Mouse (Mus musculus): ENCODE results near the gene Tsc2.
A peak's percentile ranks its signal among the peaks of the same experiment; 100 is the strongest.
"Not testable (repeated sequence)": the region's sequence is repeated elsewhere in the genome, so short reads cannot be mapped to it uniquely, and the experiment has no call there.

The Tsc2 gene

DNA sequence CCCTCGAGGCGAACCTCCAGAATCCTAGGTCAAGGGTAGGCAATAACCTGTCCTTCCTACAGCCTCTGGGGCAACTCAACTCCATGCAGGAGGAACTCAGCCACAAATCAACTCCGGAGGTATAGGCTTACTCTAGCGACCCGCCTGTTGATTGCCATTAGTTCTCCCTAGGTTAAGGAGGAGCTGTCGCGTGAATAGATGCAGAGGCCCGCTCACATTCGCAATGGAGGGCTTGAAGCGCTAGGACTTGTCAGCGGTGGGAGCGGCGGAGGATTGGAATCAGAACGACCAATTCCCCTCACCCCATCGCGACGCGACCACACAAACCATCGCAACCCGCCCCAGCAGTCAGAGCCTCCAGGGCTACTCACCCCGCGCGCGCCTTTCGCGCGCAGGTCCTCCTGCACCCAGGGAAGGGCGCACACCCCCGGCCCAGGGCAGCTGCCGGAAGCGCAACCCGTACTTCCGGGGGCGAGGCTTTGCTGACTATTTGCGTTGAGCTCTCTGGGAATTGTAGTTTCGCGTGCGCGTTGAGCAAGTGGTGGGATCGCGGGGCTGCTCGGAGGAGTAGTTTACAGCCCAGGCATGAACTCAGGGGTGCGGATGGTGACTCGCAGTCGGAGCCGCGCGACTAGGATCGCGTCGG lies at the start of gene Tsc2, which contains the start of gene Nthl1:
Gene Tsc2 (minus strand): TSS at position 464 of the 646 bp plus-strand sequence.
Gene Nthl1 (plus strand): TSS at position 514 of the 646 bp plus-strand sequence.
- peak; percentile 73 to 79 for DNase-seq (ENCODE audit: low read depth in 2 of 2, low spot score in 2 of 2)

DNA sequence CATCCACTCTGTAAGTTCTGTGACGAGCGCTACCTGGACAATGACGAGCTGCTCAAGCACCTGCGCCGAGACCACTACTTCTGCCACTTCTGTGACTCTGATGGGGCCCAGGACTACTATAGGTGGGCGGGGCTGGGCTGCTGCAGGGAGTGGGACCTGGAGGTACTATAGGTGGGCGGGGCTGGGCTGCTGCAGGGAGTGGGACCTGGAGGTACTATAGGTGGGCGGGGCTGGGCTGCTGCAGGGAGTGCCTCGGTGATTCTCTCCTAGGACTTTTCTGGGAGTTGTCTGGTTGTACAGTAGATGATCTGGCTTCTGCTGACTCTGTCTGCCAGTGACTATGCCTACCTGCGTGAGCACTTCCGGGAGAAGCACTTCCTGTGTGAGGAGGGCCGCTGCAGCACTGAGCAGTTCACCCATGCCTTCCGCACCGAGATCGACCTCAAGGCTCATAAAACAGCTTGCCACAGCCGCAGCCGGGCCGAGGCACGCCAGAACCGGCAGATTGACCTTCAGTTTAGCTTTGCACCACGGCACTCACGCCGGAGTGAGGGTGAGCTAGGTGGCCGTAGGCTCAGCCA lies 45.2 kb upstream of the Tsc2 start:
- DNase-seq (ENCODE audit: low read depth in 2 of 2, low spot score in 2 of 2): no peak

DNA sequence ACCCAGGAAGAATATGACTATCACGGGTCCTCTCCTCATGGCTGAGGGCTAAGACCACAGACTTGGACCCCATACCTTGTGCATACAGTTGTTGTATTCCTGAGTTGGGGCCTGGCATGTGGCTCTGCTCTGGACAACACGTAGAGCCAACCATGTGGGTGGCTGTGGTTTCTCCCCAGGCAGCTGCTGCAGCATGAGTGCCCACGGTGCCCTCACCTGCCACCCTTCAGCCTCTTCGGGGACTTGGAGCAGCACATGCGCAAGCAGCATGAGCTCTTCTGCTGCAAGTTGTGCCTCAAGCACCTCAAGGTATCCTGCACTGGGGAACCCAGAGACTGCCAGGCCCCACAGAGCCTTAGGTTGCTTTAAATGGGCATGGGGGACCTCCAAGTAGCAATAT lies 44.4 kb upstream of the Tsc2 start:
- DNase-seq (ENCODE audit: low read depth in 2 of 2, low spot score in 2 of 2): no peak

DNA sequence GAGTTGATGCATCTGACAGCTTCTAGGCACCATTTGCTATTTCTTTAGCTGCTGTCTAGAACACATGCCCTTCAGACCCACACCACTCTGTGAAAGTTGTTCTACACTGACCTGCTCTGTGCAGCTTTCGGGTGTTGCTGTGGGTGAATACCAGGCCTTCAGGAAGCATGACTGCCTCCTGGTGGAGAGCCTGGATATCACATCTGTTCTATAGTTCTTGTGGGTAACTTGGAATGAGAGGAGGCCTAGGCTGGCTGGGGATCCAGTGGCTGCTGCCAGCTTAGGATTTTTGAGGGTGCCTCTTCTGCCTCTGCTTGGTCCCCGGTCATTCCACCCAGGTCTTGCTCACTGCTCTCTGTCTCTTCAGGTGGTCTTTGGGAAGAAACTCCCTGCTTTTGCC lies 43.8 kb upstream of the Tsc2 start:
- DNase-seq (ENCODE audit: low read depth in 2 of 2, low spot score in 2 of 2): peak; percentile 60 to 78

DNA sequence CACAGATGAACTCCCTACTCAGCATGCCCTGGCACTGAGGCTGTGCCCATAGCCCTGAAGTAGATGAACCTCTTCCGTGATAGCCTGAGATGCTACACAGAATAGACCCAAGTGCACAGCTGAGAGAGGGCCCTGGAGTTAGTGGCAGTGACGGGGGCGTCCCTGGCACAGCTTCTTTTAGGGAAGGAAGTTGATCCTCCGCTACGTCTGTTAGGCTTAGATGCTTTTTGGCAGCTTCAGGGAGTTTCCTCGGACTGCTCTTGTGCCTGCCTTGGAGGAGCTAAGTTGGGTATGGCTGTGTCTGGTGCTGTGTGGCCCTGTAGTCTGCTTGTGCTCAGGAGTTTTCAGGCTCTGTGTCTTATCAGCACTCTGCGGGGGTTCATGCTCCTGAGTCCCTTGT lies 41.8 kb upstream of the Tsc2 start:
- DNase-seq (ENCODE audit: low read depth in 2 of 2, low spot score in 2 of 2): no peak

DNA sequence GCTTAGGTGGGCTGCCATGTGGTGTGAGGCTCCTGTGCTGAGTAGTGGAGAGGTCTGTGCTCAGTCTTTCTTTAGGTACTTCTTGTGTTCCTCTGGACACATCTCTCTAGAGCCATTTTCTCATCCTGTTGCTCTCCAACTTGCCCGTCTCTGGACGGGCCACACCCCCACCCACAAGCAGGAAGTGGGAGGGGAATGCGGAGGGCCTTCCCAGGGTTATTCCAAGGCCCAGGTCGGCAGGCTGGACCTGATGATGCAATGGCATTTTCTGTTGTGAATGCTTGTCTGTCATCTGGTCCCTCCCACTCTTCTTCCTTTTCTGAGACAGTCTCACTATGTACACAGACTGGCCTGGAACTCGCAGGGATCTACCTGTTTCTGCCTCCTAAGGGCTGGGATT lies 39.7 kb upstream of the Tsc2 start:
- no peak for DNase-seq (ENCODE audit: low read depth in 2 of 2, low spot score in 2 of 2)

DNA sequence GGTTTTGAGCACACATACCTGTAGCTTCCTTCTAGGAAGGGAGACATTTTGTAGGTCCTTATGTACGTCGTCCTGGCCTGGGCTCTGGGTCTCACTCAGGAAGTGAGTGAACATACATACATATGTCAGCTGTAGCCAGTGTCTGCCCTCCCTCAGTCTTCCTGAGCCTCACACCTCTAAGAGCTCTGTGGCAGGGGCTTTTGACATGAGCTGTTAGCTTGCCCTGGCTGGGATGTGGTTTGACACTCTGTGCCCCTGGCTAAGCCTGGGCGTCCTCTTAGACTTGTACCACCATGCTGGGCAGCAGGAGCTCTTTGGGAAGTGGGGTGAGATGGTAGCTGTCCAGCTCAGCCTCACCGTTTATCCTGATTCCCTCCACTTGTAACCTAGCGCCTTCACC lies 38.9 kb upstream of the Tsc2 start:
- no peak for DNase-seq (ENCODE audit: low read depth in 2 of 2, low spot score in 2 of 2)

DNA sequence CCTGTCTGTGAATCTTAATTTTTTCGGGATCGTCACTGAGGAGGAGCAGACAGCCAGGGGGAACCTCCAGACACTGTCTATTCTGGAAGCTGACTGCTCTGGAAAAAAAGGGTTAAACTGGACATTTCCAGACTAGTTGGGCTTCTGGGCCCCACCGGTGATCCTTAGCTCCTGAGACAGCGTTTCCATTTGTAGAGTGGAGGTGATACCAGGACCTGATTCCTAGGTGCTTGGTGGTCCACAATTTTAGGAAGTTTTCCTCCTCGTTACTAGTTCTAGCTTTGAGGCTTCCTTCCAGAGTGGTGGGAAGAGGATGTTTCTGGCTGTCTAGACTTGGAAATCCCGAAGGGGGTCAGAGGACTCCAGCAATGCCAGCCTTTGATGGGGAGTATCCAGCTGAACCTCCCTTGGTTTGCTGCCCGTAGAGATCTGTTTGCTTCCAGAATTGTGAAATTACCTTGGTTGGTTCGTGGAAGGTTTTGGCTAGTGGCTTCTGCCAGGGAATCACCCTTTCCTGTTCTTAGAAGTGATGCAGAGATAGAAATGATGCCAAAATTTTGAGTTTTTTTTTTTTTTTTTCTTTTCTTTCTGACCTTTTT lies 37.9 kb upstream of the Tsc2 start:
- DNase-seq (ENCODE audit: low read depth in 2 of 2, low spot score in 2 of 2): no peak

DNA sequence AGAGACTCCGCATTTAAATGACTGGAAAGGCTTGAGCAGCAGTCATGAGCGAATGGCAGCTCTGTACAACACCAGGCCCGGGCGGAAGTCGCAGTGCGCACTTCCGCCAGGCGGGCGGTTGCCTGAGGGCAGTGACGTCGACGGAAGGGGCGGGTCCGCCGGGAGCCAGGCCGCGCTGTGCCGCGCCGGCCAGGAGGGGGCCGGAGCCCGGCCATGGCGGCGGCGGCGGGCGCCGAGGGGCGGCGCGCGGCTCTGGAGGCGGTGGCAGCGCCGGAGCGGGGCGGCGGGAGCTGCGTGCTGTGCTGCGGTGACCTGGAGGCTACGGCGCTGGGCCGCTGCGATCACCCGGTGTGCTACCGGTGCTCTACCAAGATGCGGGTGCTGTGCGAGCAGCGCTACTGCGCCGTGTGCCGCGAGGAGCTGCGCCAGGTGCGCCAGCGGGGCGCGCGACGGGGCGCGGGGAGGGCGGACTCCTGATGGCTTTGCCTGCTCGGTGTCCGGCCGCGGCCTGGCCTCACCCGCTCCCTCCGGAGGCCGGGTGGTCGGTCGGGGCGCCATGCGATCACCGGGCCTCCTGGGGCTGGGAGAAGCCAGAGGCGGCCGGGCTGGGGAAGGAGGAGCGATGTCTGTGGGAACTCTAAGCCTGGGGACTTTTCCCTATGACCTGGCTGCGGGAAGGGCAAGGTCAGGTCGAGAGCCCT lies 37.3 kb upstream of the Tsc2 start, which contains the start of gene Zfp598:
Gene Zfp598 (plus strand): TSS at position 143 of the 701 bp plus-strand sequence.
- peak; percentile 91 to 92 for DNase-seq (ENCODE audit: low read depth in 2 of 2, low spot score in 2 of 2)

DNA sequence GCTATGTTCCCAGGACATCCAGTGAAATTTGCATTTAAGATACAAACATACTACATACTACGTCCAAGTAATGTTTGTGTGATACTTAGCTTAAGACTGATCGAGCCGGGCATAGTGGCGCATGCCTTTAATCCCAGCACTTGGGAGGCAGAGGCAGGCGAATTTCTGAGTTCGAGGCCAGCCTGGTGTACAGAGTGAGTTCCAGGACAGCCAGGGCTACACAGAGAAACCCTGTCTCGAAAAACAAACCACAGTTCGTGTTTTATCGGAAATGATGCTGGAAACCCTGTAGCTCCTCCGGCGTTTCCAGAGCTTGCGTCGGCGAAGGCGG lies 36.7 kb upstream of the Tsc2 start:
- not testable (repeated sequence) for DNase-seq (ENCODE audit: low read depth in 2 of 2, low spot score in 2 of 2)

DNA sequence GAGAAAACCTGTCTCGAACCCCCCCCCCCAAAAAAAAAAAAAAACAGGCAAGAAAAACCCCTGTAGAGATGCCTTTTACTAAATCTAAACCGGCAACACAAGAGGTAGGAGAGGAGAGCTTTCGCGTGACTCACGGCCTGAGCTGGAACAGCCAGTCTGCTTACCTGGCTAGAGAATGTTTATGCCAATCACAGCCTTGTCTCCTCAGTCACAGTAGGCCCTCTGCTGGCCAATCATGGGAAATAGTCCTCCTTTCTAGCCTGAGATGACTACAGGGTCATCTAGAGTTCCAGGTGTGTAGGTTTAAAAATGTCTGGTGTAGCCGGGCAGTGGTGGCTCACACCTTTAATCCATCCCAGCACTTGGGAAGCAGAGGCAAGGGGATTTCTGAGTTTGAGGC lies 35.0 kb upstream of the Tsc2 start:
- peak; percentile 50 to 63 for DNase-seq (ENCODE audit: low read depth in 2 of 2, low spot score in 2 of 2)

DNA sequence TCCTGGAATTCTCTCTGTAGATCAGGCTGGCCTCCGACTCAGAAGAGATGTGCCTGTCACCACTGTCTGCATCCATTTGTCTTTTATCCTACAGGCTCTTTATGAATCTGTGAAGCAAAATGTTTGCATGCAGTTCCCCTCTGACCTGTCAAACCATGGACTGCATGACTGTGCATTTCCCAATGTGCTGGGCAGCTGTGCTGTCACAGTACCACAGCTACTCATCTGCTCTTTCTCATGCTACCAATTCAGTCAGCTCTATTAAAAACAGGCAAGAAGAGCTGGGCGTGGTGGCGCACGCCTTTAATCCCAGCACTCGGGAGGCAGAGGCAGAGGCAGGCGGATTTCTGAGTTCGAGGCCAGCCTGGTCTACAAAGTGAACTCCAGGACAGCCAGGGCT lies 34.6 kb upstream of the Tsc2 start:
- not testable (repeated sequence) for DNase-seq (ENCODE audit: low read depth in 2 of 2, low spot score in 2 of 2)

DNA sequence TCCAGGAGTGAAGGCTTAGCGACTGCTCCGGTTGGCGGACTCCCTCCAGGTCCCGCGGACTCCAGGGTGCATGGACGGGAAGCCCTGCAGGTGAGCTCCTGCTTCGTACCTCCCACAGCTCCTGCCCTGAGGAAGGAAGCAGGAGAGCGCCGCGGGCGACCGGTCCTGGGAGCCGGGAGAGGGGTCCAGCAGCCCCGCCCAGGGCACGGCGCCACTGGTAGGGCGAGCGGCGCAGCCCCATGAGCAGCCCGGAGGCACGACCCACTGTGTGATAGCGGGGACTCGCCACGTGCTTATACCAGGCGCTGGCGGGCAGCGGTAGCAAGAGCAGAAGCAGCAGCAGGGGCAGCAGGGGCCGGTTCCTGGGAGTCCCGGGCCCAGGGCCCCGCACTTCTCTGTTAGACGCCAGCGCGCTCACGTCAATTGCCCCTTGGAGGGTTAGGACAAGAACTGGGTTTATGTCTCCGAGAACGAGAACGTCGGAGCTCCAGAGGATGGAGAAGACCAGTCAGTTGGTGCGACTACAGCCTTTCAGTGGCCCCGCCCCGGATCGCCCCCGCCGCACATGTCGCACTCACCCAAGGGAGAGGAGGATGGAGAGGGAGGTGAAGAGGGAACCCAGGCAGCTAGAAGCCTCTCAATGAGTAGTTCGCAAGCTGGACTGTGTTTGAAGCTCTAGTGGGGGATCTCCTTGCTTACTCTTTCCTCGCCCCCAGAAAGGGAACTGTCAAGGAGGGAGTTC lies 25.8 kb upstream of the Tsc2 start, which contains the start of gene Npw:
Gene Npw (minus strand): TSS at position 441 of the 742 bp plus-strand sequence.
- no peak for DNase-seq (ENCODE audit: low read depth in 2 of 2, low spot score in 2 of 2)

DNA sequence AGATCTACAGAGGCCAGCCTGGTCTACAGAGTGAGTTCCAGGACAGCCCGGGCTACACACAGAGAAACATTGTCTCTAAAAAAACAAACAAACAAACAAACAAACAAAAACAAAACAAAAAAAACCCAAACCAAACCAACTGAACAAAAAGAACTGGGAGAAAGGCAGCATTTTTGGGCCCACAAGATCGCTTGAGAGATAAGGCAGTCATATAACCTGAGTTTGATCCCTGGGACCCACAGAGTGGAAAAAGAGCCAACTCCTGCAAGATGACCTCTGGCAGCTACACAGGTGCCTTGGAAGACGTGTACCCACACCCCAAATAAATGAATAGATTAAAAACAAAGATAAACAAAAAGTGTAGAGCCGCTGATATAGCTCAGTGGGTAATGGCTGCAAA lies 22.5 kb upstream of the Tsc2 start:
- no peak for DNase-seq (ENCODE audit: low read depth in 2 of 2, low spot score in 2 of 2)

DNA sequence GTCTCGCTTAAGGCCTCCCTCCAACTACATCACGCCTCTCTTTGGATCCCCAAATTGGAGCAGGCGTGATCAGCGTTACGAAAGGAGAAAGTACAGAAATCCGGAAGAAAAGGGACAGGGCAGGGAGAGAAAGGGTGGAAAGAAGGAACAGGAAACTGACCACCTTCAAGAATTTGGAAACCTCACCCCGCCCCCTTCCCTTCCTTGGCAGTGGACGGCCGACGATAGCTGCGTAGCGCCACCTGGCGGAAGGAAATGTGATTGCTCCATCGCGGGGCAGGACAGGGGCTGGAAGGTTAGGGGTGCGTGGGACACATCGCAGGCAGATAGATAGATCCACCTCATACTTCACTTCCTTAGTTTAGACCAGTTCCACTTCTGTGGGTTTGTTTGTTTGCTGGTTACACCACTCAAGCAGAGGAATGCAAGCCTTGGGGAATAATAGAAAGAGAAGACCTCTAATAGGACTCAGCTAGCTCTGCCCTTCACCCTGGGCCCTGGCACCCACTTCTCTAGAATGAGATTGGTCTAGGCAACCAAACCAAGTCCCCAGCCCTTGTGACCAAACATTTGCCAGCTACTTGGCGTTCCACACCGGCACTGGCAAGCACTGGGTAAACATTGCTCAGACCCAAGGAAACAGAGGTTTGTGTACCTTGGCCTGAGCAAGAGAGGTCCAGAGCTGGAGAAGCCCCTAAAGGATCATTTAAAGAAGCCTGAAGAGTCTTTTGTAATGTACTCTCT lies 21.7 kb upstream of the Tsc2 start:
- peak; percentile 49 to 67 for DNase-seq (ENCODE audit: low read depth in 2 of 2, low spot score in 2 of 2)

DNA sequence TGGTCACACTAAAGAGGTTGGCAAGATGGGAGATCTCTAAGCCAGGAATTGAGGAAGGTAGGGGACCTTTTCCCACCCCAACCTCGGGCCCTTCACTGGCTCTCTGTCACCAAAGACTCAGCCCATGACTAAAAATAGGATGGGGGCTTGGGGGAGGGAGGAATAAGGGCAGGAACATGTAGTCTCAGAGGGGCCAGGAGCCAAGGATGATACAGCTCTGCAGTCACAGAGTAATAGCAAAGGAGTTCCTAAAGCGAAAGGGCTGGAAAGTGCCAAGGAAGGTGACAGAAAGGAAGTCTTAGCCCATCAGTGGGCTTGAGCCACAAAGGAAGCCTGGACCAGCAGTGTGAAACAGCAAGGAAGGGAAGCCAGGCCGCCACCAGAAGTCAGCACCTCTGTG lies 19.4 kb upstream of the Tsc2 start:
- DNase-seq (ENCODE audit: low read depth in 2 of 2, low spot score in 2 of 2): no peak

DNA sequence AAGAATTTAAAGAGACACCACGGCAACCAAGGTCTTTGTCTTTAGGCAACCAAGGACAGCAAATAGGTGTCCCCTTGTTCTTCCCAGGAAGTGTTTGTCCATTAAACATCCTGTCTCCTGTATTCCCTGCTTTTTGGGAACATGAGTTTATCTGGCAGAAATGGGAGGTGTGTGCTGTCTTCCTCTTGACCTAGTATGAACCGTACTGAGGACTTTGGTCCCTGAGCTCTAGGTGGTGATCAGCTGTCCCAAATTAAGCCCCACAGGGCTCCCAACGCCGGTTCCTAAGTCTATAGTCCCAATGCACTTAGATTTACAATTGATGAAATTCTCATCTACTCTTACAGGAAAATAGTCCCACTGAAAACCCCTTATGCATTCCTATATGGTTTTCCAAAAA lies 18.3 kb upstream of the Tsc2 start:
- DNase-seq (ENCODE audit: low read depth in 2 of 2, low spot score in 2 of 2): no peak

DNA sequence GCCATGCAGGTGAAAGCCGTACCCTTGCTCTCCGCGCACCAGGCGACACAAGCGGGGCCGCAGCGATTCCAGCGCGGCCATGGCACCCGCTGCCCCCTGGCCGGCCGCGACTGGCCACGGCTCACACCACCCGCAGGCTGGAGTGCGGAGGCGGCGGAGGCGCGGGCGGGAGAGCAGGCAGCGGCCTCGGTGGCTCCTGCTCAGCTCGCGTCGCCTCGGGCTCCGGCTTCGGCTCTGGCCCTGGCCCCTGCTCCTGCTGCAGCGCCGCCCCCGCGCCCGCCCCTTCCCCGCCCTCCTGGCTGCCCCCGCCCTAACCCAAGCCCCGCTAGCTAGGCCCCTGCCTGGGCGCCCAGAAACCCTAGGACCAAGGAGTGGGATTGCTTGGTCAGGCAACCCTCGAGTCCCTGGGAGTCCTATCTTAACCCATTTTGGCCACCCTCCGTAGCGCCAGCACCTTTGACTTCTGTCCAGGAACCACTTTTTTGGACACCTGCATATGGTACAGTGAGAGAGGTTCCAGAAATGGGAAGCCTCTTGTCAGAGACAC lies 17.7 kb upstream of the Tsc2 start, which contains the start of gene Slc9a3r2:
Gene Slc9a3r2 (minus strand): TSS at position 258 of the 547 bp plus-strand sequence.
- no peak for DNase-seq (ENCODE audit: low read depth in 2 of 2, low spot score in 2 of 2)

DNA sequence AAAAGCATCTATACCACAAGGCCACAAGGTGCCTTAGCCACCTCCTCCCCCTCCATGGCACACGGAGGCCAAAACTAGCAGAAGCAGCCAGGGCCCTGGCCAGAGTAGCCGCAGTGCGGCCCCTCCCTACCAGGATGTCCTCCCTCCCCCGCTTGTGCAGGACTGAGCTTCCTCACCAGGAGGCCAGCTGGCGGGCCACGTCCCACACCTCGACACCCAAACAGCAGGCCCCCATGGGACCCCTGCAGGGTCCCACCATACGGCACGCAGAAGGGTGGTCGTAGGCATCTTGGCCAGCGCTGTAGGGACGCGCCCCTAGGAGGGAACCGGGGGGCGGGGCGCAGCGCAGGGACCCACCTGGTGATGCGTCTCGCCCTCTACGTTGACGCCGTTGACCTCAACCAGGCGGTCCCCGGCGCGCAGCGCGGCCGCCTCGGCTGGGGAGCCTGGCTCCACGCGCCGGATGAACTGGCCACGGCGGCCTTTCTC lies 17.2 kb upstream of the Tsc2 start:
- no peak for DNase-seq (ENCODE audit: low read depth in 2 of 2, low spot score in 2 of 2)

DNA sequence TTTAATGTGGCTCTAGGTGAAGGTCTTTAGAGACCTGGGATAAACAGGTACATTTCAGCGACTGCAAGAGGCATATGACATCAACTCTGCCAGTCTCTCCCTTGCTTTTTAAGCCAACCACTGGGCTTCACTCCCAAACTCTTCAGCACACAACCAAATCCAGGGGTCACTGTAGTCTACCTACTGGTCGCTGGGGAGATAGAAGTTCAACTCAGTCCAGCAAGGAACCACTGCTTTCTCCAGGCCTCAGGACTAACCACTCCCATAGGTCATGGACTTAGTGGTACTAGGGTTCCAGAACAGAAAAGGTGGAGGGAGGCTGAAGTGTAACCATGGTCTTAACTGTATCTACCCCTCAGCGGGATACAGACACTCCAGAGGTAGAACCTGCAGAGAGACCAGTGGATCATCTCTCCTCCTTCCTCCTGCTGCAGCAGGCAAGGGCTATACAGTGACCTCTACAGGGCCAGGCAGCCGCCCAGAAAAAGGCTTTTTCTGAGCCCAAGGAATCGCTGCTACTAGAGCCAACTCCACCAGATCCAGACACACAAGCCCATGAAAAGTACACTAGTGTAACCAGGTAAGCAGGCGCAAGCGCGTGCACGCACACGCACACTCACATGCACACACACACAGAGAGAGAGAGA lies 16.4 kb upstream of the Tsc2 start:
- DNase-seq (ENCODE audit: low read depth in 2 of 2, low spot score in 2 of 2): no peak

All from CD8-positive naive resting alpha-beta T cell, adult 2 months (primary cell).